Mouse (Mus musculus) embryonic stem cell, embryonic (primary cell): ENCODE measurements at regions not wholly inside any gene's neighbourhood (a gene's known extent, or its start where the extent isn't known, plus 50 kb on each side); places are given as distances from the start of the nearest gene placed in this dataset.

Experiments
- CTCF ChIA-PET, 4 experiments: fragments of 300-600 bp in 2 of 4; fragments of 350-600 bp in 2 of 4; sonication (Branson Sonifier 250); formaldehyde crosslinking; loops; one replicate each; lab custom pipeline; 2022; ENCODE audit warnings: inconsistent platforms in 2 of 4; lab: Charles Lee
- POLR2A ChIA-PET, 4 experiments: fragments of 300-600 bp in 2 of 4; fragments of 350-600 bp in 2 of 4; sonication (Branson Sonifier 250); formaldehyde crosslinking; loops; one replicate each; lab custom pipeline; 2022; ENCODE audit warnings: antibody characterized with exemption in 4 of 4, inconsistent platforms in 1 of 4; lab: Charles Lee

- POLR2A ChIA-PET, result interaction anchor here in 1 of 4 experiments (1.2 kb wide), 1 partner anchor 9 kb away, joined by 5 read pairs; no protein-coding TSS in a partner anchor
- CTCF ChIA-PET, result no interaction called here
Observed at GRCm38 (mm10) chr5:103336689-103337490, 88.1 kb upstream of the Ptpn13 start.

- ChIA-PET CTCF (interaction anchor here in 2 of 4 experiments (0.7 kb wide), 2 partner anchors 244 to 570 kb away, joined by 3 to 4 read pairs; no protein-coding TSS in a partner anchor), POLR2A (no interaction called here)
Observed at GRCm38 (mm10) chr5:103335916-103336688, 88.9 kb upstream of the Ptpn13 start.

- POLR2A ChIA-PET, result interaction anchor here in 2 of 4 experiments (0.6 to 1.3 kb wide), 2 partner anchors 329 to 363 kb away, joined by 3 to 4 read pairs; no protein-coding TSS in a partner anchor
- CTCF ChIA-PET, result interaction anchor here in 2 of 4 experiments (0.7 to 1.4 kb wide), 2 partner anchors 328 to 998 kb away, joined by 3 to 13 read pairs; no protein-coding TSS in a partner anchor
Observed at GRCm38 (mm10) chr5:103326412-103326811, 98.6 kb upstream of the Ptpn13 start.

GRCm38 (mm10) chr5:103320341-103320740 is 104.7 kb upstream of the Ptpn13 start:
- CTCF ChIA-PET, result no interaction called here
- POLR2A ChIA-PET, result interaction anchor here in 1 of 4 experiments (0.6 kb wide), 1 partner anchor 216 kb away, joined by 3 read pairs; no protein-coding TSS in a partner anchor

- POLR2A ChIA-PET, result interaction anchor here in 1 of 4 experiments (0.5 to 1.4 kb wide), 4 partner anchors 49 to 588 kb away, joined by 3 read pairs; no protein-coding TSS in a partner anchor
- CTCF ChIA-PET, result no interaction called here
Observed at GRCm38 (mm10) chr5:103309806-103310525, 98.8 kb upstream of the Mapk10 start.

GRCm38 (mm10) chr5:103305716-103306447 is 94.7 kb upstream of the Mapk10 start:
- POLR2A ChIA-PET, result interaction anchor here in 1 of 4 experiments (0.6 kb wide), 1 partner anchor 116 kb away, joined by 3 read pairs; no protein-coding TSS in a partner anchor
- CTCF ChIA-PET, result interaction anchor here in 1 of 4 experiments (0.7 kb wide), 1 partner anchor 881 kb away, joined by 4 read pairs; no protein-coding TSS in a partner anchor

GRCm38 (mm10) chr5:103304975-103305374 is 93.8 kb upstream of the Mapk10 start:
- ChIA-PET CTCF (no interaction called here), POLR2A (no interaction called here)

- ChIA-PET CTCF (interaction anchor here in 3 of 4 experiments (0.6 to 1.4 kb wide), 4 partner anchors 13 to 599 kb away, joined by 3 to 5 read pairs (median 3); no protein-coding TSS in a partner anchor), POLR2A (interaction anchor here in 1 of 4 experiments (1.1 kb wide), 1 partner anchor 353 kb away, joined by 3 read pairs; the partner anchor contains the start of gene 1700016H13Rik)
Observed at GRCm38 (mm10) chr5:103302744-103303143, 91.6 kb upstream of the Mapk10 start.

GRCm38 (mm10) chr5:103301303-103301702 is 90.2 kb upstream of the Mapk10 start:
- POLR2A ChIA-PET, result interaction anchor here in 2 of 4 experiments (0.6 to 0.7 kb wide), 3 partner anchors 136 to 1277 kb away, joined by 3 to 4 read pairs (median 4); no protein-coding TSS in a partner anchor
- CTCF ChIA-PET, result interaction anchor here in 1 of 4 experiments (0.6 kb wide), 1 partner anchor 1281 kb away, joined by 3 read pairs; no protein-coding TSS in a partner anchor

- ChIA-PET POLR2A (no interaction called here), CTCF (no interaction called here)
Observed at GRCm38 (mm10) chr5:103293953-103294352, 82.8 kb upstream of the Mapk10 start.

GRCm38 (mm10) chr5:103291691-103292090 is 80.6 kb upstream of the Mapk10 start:
- CTCF ChIA-PET, result interaction anchor here in 1 of 4 experiments (0.7 kb wide), 1 partner anchor 24 kb away, joined by 3 read pairs; no protein-coding TSS in a partner anchor
- POLR2A ChIA-PET, result no interaction called here

GRCm38 (mm10) chr5:103291219-103291618 is 80.1 kb upstream of the Mapk10 start:
- ChIA-PET CTCF (no interaction called here), POLR2A (no interaction called here)

GRCm38 (mm10) chr5:103269206-103269605 is 58.1 kb upstream of the Mapk10 start:
- ChIA-PET CTCF (no interaction called here), POLR2A (no interaction called here)

- ChIA-PET POLR2A (no interaction called here), CTCF (no interaction called here)
Observed at GRCm38 (mm10) chr5:103264903-103265302, 53.8 kb upstream of the Mapk10 start.

GRCm38 (mm10) chr5:103261406-103261805 is 50.3 kb upstream of the Mapk10 start:
- POLR2A ChIA-PET, result no interaction called here
- CTCF ChIA-PET, result interaction anchor here in 1 of 4 experiments (0.7 kb wide), 1 partner anchor 387 kb away, joined by 3 read pairs; no protein-coding TSS in a partner anchor
